11 mouse cellular contexts compared by ENCODE assay signal in genomic region chr4:106785345-106785744, GRCm38 (mm10). TPM values are rescaled to one million over a fixed set of nuclear protein-coding genes. Genes with fewer than 3 reads are reported as not detected.
DNase-seq lines count a peak whose midpoint lies in the region; ATAC-seq and TF ChIP-seq lines count a peak whose summit lies in the region.
"Had no signal": no experiment of that assay in that cellular context is flagged by ENCODE, and none has a peak within 500 bp of the region (broad histone marks: within the 10 kb centered on the region; RNA-seq: fewer than 3 reads in every experiment).

No protein-coding gene starts in this region.

- no peaks in the 10 kb centered on the region for H3K27me3 ChIP-seq in forebrain, embryonic 14.5 days (replicated peaks; ENCODE audit: control insufficient read depth, insufficient read depth, low read length)
- H3K27me3 ChIP-seq in limb, embryonic 12.5 days, result no peaks in the 10 kb centered on the region

- TF ChIP-seq POLR2A in olfactory bulb, adult 2 months (IDR thresholded peaks at IDR 0.05; ENCODE audit: insufficient read depth, low read depth, low read length), result no peak

- peak overlapping the region; percentile 87 for H3K27ac ChIP-seq in left cerebral cortex, adult 2 months
- 0 out of 2 replicates have a peak overlapping the region, but pooled peaks have one; percentile 80 for H3K27ac ChIP-seq in forebrain, embryonic 14.5 days (ENCODE audit: low read depth, low read length)
- H3K27ac ChIP-seq in limb, embryonic 12.5 days, result peak overlapping the region; percentile 96
- peak overlapping the region; percentile 72 for H3K27ac ChIP-seq in olfactory bulb, adult 2 months (ENCODE audit: insufficient read depth, low read depth, low read length)

- no peak overlapping the region for H3K4me3 ChIP-seq in left cerebral cortex, adult 2 months
- no peak overlapping the region for H3K4me3 ChIP-seq in forebrain, embryonic 14.5 days (ENCODE audit: low read depth, low read length)
- no peak overlapping the region for H3K4me3 ChIP-seq in limb, embryonic 12.5 days (replicated peaks)
- no peak overlapping the region for H3K4me3 ChIP-seq in olfactory bulb, adult 2 months (ENCODE audit: insufficient read depth, low read depth, low read length)
- H3K4me3 ChIP-seq: erythroblast, embryonic 14.5 days had no signal

- H3K4me1 ChIP-seq in forebrain, embryonic 14.5 days (ENCODE audit: control insufficient read depth, insufficient read depth, low read length), result peaks cover 26% of the 10 kb centered on the region
- peaks cover 73% of the 10 kb centered on the region for H3K4me1 ChIP-seq in limb, embryonic 12.5 days (replicated peaks)
- H3K4me1 ChIP-seq in olfactory bulb, adult 2 months (ENCODE audit: control insufficient read depth, insufficient read depth, low read length), result peaks cover 43% of the 10 kb centered on the region

- H3K9ac ChIP-seq in forebrain, embryonic 14.5 days (ENCODE audit: low read length), result no peak overlapping the region
- H3K9ac ChIP-seq in limb, embryonic 12.5 days (replicated peaks), result no peak overlapping the region

- no peaks in the 10 kb centered on the region for H3K36me3 ChIP-seq in forebrain, embryonic 14.5 days (ENCODE audit: control insufficient read depth, insufficient read depth, low read length)
- H3K36me3 ChIP-seq in limb, embryonic 12.5 days, result no peaks in the 10 kb centered on the region

- no peak for DNase-seq in left cerebral cortex, adult 2 months (ENCODE audit: extremely low spot score in 1 of 2, low spot score in 2 of 2)
- DNase-seq in left cerebral cortex, adult 8-10 months (ENCODE audit: low spot score in 2 of 2), result no peak
- no peak for DNase-seq in forebrain, embryonic 14.5 days (ENCODE audit: low spot score)
- DNase-seq in adrenal gland, postnatal 4 days (ENCODE audit: low spot score in 2 of 2), result no peak
- no peak for DNase-seq in gastrocnemius, adult 18-20 months (ENCODE audit: low spot score)
- DNase-seq: kidney, adult 9 months had no signal

- no peaks in the 10 kb centered on the region for H3K9me3 ChIP-seq in forebrain, embryonic 14.5 days (replicated peaks; ENCODE audit: control insufficient read depth, low read length)
- no peaks in the 10 kb centered on the region for H3K9me3 ChIP-seq in limb, embryonic 12.5 days

- TF ChIP-seq CTCF in left cerebral cortex, adult 2 months (IDR thresholded peaks at IDR 0.05), result no peak
- no peak for TF ChIP-seq CTCF in olfactory bulb, adult 2 months (IDR thresholded peaks at IDR 0.05; ENCODE audit: insufficient read depth, low read depth, low read length)

- 56% methylated on average over 7 of the region's 7 CpGs for WGBS in forebrain, embryonic 14.5 days
- WGBS in limb, embryonic 12.5 days, result 60% methylated on average over 7 of the region's 7 CpGs
- WGBS in olfactory bulb, adult 2 months, result 71% methylated on average over 7 of the region's 7 CpGs

- peak; percentile 16; the same call in 1 of the 2 replicates for ATAC-seq in forebrain, embryonic 14.5 days
- 0 out of 2 replicates have a peak, but pooled peaks have one; percentile 44 for ATAC-seq in limb, embryonic 12.5 days (ENCODE audit: insufficient number of reproducible peaks, insufficient read depth, low FRiP score, low TSS enrichment, low read depth)

- no peak overlapping the region for H3K4me2 ChIP-seq in forebrain, embryonic 14.5 days (ENCODE audit: low read length)
- peak overlapping the region; percentile 27; the same call in 1 of the 2 replicates for H3K4me2 ChIP-seq in limb, embryonic 12.5 days

- intact Hi-C loops in left cerebral cortex, adult 2 months (cut with DNase I), result loop anchor here (5.0 kb wide), 1 partner anchor 153 kb away; no protein-coding TSS in a partner anchor

RNA-seq across cellular contexts. Expression of gene Acot11, which starts 19.5 kb away (rescaled TPM):
- 10 to 100 TPM; 51.7 to 54.1 TPM for total RNA-seq in left cerebral cortex, adult 2 months (2021)
- 10 to 100 TPM; 31.0 to 59.2 (median 51.8) TPM for total RNA-seq in left cerebral cortex, adult 8-10 months (2022)
- 0.77 and 1.3 TPM in 2 replicates for polyA plus RNA-seq in forebrain, embryonic 14.5 days (2014; fragmentation: Nextera tagmentation; extraction: Ambion mirVana)
- 4.6 and 6.8 TPM in 2 replicates for polyA plus RNA-seq in limb, embryonic 12.5 days (2016; fragmentation: Nextera tagmentation; extraction: Ambion mirVana)
- not detected in 2 replicates for polyA plus RNA-seq in olfactory bulb, adult 2 months (2012; ENCODE audit: insufficient read depth, insufficient read length, low replicate concordance, missing spikeins)
- total RNA-seq in adrenal gland, postnatal 4 days (2021), result 1 to 10 TPM; 6.1 to 7.4 TPM
- total RNA-seq in gastrocnemius, adult 18-20 months (2021), result 10 to 100 TPM in 1 of 2 experiments, 1 to 10 TPM in 1; 9.9 to 13.2 TPM

RNA-seq across cellular contexts. Expression of gene Fam151a, which starts 51.7 kb away (rescaled TPM):
- not detected for total RNA-seq in left cerebral cortex, adult 2 months (2021)
- total RNA-seq in left cerebral cortex, adult 8-10 months (2022), result under 1 TPM in 1 of 4 experiments, not detected in 3; 0.30 TPM
- polyA plus RNA-seq in forebrain, embryonic 14.5 days (2014; fragmentation: Nextera tagmentation; extraction: Ambion mirVana), result not detected in 2 replicates
- not detected in 2 replicates for polyA plus RNA-seq in limb, embryonic 12.5 days (2016; fragmentation: Nextera tagmentation; extraction: Ambion mirVana)
- polyA plus RNA-seq in olfactory bulb, adult 2 months (2012; ENCODE audit: insufficient read depth, insufficient read length, low replicate concordance, missing spikeins), result not detected in 2 replicates
- 1 to 10 TPM in 1 of 2 experiments, under 1 TPM in 1; 0.48 to 5.2 TPM for total RNA-seq in adrenal gland, postnatal 4 days (2021)
- not detected for total RNA-seq in gastrocnemius, adult 18-20 months (2021)
- total RNA-seq: megakaryocyte-erythroid progenitor cell, adult 5-6 weeks had no signal
- polyA plus RNA-seq: erythroblast, embryonic 14.5 days had no signal

RNA-seq across cellular contexts. Expression of gene Mroh7, which starts 54.6 kb away (rescaled TPM):
- 1 to 10 TPM; 3.1 to 4.6 TPM for total RNA-seq in left cerebral cortex, adult 2 months (2021)
- 1 to 10 TPM; 3.2 to 5.7 (median 4.0) TPM for total RNA-seq in left cerebral cortex, adult 8-10 months (2022)
- 0.09 and 0.18 TPM in 2 replicates for polyA plus RNA-seq in forebrain, embryonic 14.5 days (2014; fragmentation: Nextera tagmentation; extraction: Ambion mirVana)
- 0.14 and 0.23 TPM in 2 replicates for polyA plus RNA-seq in limb, embryonic 12.5 days (2016; fragmentation: Nextera tagmentation; extraction: Ambion mirVana)
- polyA plus RNA-seq in olfactory bulb, adult 2 months (2012; ENCODE audit: insufficient read depth, insufficient read length, low replicate concordance, missing spikeins), result not detected in 2 replicates
- 1 to 10 TPM; 2.7 to 3.2 TPM for total RNA-seq in adrenal gland, postnatal 4 days (2021)
- under 1 TPM; 0.09 to 0.50 TPM for total RNA-seq in gastrocnemius, adult 18-20 months (2021)
- total RNA-seq: megakaryocyte-erythroid progenitor cell, adult 5-6 weeks; MEL had no signal
- polyA plus RNA-seq: erythroblast, embryonic 14.5 days had no signal
